Mouse (Mus musculus) left cerebral cortex, postnatal 25 days (tissue): ENCODE data around the gene Hoxc6. TPM values are rescaled to one million over a fixed set of nuclear protein-coding genes. Genes with fewer than 3 reads are reported as not detected.

Experiments used
- DNase-seq, 2 experiments: peaks; one replicate each; pipeline ENCODE4 v3.0.0; 2022; ENCODE audit warnings: low spot score in 2 of 2, mixed read lengths in 1 of 2
- intact Hi-C: fragments of 180-260 bp; cut with DNase I; formaldehyde crosslinking; loops from one replicate; pipeline ENCODE4 v1.15.1; 2025
- total RNA-seq, 2 experiments: library from RNA; stranded (reverse); gene quantifications; 2 replicates each; pipeline ENCODE4 v1.2.3; 2021

The Hoxc6 gene
- total RNA-seq, 2 experiments from 2014 or later = not detected

GRCm38 (mm10) chr15:102967511-102968397, 30.3 kb upstream of the Hoxc6 start:
- intact Hi-C loops = no loop called here
- no peak for DNase-seq

GRCm38 (mm10) chr15:102969296-102969695, 28.8 kb upstream of the Hoxc6 start:
- intact Hi-C loops = no loop called here
- no peak for DNase-seq

- intact Hi-C loops = loop anchor here (5.0 kb wide), 1 partner anchor 208 kb away; no protein-coding TSS in a partner anchor
- DNase-seq = no peak
Observed at GRCm38 (mm10) chr15:102970740-102971139, 27.3 kb upstream of the Hoxc6 start.

- intact Hi-C loops = loop anchor here (5.0 kb wide), 1 partner anchor 210 kb away; no protein-coding TSS in a partner anchor
Observed at GRCm38 (mm10) chr15:102972254-102972653, 25.8 kb upstream of the Hoxc6 start.

GRCm38 (mm10) chr15:102972753-102973152, 25.3 kb upstream of the Hoxc6 start:
- intact Hi-C loops = loop anchor here (5.0 kb wide), 1 partner anchor 210 kb away; no protein-coding TSS in a partner anchor
- no peak for DNase-seq

More at GRCm38 (mm10) chr15:102972254-102972653, 25.8 kb upstream of the Hoxc6 start:
- DNase-seq = no peak

GRCm38 (mm10) chr15:102975034-102975433, 23.0 kb upstream of the Hoxc6 start:
- intact Hi-C loops = no loop called here
- no peak for DNase-seq

GRCm38 (mm10) chr15:102975688-102976111, 22.4 kb upstream of the Hoxc6 start:
- intact Hi-C loops = no loop called here
- no peak for DNase-seq

- intact Hi-C loops = no loop called here
- DNase-seq = no peak
Observed at GRCm38 (mm10) chr15:102976171-102976570, 21.9 kb upstream of the Hoxc6 start, which contains the start of gene Hoxc9. Gene Hoxc9 (plus strand): TSS chr15:102976439.

GRCm38 (mm10) chr15:102976631-102977422, 21.2 kb upstream of the Hoxc6 start:
- intact Hi-C loops = no loop called here
- no peak for DNase-seq

- no peak for DNase-seq
- intact Hi-C loops = no loop called here
Observed at GRCm38 (mm10) chr15:102977423-102977974, 20.6 kb upstream of the Hoxc6 start.

GRCm38 (mm10) chr15:102978615-102979515, 19.2 kb upstream of the Hoxc6 start:
- no peak for DNase-seq
- intact Hi-C loops = no loop called here

- intact Hi-C loops = loop anchor here (10.0 kb wide), 1 partner anchor 285 kb away; no protein-coding TSS in a partner anchor
Observed at GRCm38 (mm10) chr15:102979936-102980335, 18.1 kb upstream of the Hoxc6 start.

GRCm38 (mm10) chr15:102980352-102980751, 17.7 kb upstream of the Hoxc6 start:
- no peak for DNase-seq
- intact Hi-C loops = loop anchor here (10.0 kb wide), 1 partner anchor 286 kb away; no protein-coding TSS in a partner anchor

More at GRCm38 (mm10) chr15:102979936-102980335, 18.1 kb upstream of the Hoxc6 start:
- DNase-seq = no peak

GRCm38 (mm10) chr15:102980912-102981311, 17.1 kb upstream of the Hoxc6 start:
- intact Hi-C loops = loop anchor here (10.0 kb wide), 1 partner anchor 286 kb away; no protein-coding TSS in a partner anchor
- no peak for DNase-seq

- intact Hi-C loops = loop anchor here (10.0 kb wide), 1 partner anchor 287 kb away; no protein-coding TSS in a partner anchor
- DNase-seq = no peak
Observed at GRCm38 (mm10) chr15:102981379-102982288, 16.4 kb upstream of the Hoxc6 start.

- DNase-seq = no peak
- intact Hi-C loops = loop anchor here (10.0 kb wide), 1 partner anchor 289 kb away; no protein-coding TSS in a partner anchor
Observed at GRCm38 (mm10) chr15:102983716-102984115, 14.3 kb upstream of the Hoxc6 start.

GRCm38 (mm10) chr15:102984521-102984920, 13.5 kb upstream of the Hoxc6 start:
- DNase-seq = no peak
- intact Hi-C loops = loop anchor here (10.0 kb wide), 1 partner anchor 290 kb away; no protein-coding TSS in a partner anchor
